8 mouse cellular contexts compared by ENCODE assay signal in genomic region chr1:134518677-134519076, GRCm38 (mm10). TPM values are rescaled to one million over a fixed set of nuclear protein-coding genes. Genes with fewer than 3 reads are reported as not detected.
A peak's percentile ranks its signal among the peaks of the same experiment; 100 is the strongest.
DNase-seq lines count a peak whose midpoint lies in the region; ATAC-seq and TF ChIP-seq lines count a peak whose summit lies in the region.

No protein-coding gene starts in this region.

- H3K9ac ChIP-seq in embryonic facial prominence, embryonic 11.5 days (replicated peaks; ENCODE audit: low read length), result no peak overlapping the region; the same call in 1 of the 2 replicates
- H3K9ac ChIP-seq in heart, adult 2 months (ENCODE audit: low read depth, low read length), result no peak overlapping the region
- H3K9ac ChIP-seq in kidney, embryonic 14.5 days (ENCODE audit: low read depth, low read length), result 0 out of 2 replicates have a peak overlapping the region, but pooled peaks have one; percentile 12
- H3K9ac ChIP-seq in liver, adult 2 months (ENCODE audit: low read depth, low read length), result no peak overlapping the region
- H3K9ac ChIP-seq in neural tube, embryonic 13.5 days, result no peak overlapping the region

- no peak overlapping the region for H3K4me2 ChIP-seq in embryonic facial prominence, embryonic 11.5 days (ENCODE audit: low read depth, low read length)
- H3K4me2 ChIP-seq in kidney, embryonic 14.5 days (replicated peaks; ENCODE audit: low read depth, low read length), result no peak overlapping the region
- no peak overlapping the region for H3K4me2 ChIP-seq in neural tube, embryonic 13.5 days

- no peaks in the 10 kb centered on the region for H3K79me2 ChIP-seq in heart, adult 2 months (replicated peaks; ENCODE audit: control insufficient read depth, insufficient read depth, low read length)
- no peaks in the 10 kb centered on the region for H3K79me2 ChIP-seq in liver, adult 2 months (ENCODE audit: control insufficient read depth, insufficient read depth, low read length)

- no peak overlapping the region for H3K27ac ChIP-seq in embryonic facial prominence, embryonic 11.5 days (replicated peaks; ENCODE audit: low read depth, low read length)
- H3K27ac ChIP-seq in heart, adult 2 months, result no peak overlapping the region
- no peak overlapping the region for H3K27ac ChIP-seq in kidney, embryonic 14.5 days (ENCODE audit: low read depth, low read length)
- H3K27ac ChIP-seq in liver, adult 2 months (replicated peaks; ENCODE audit: insufficient read depth, low read depth, low read length), result peak overlapping the region; percentile 43
- H3K27ac ChIP-seq in neural tube, embryonic 13.5 days (replicated peaks), result no peak overlapping the region
- H3K27ac ChIP-seq in testis, adult 2 months (ENCODE audit: control insufficient read depth, insufficient read depth, low read depth, low read length), result no peak overlapping the region

- no peaks in the 10 kb centered on the region for H3K4me1 ChIP-seq in embryonic facial prominence, embryonic 11.5 days (ENCODE audit: control insufficient read depth, insufficient read depth, low read length)
- H3K4me1 ChIP-seq in heart, adult 2 months (ENCODE audit: control insufficient read depth, insufficient read depth, low read length), result peaks cover 4% of the 10 kb centered on the region; the same call in 1 of the 2 replicates
- peaks cover 15% of the 10 kb centered on the region; the same call in 1 of the 2 replicates for H3K4me1 ChIP-seq in kidney, embryonic 14.5 days (ENCODE audit: control insufficient read depth, insufficient read depth, low read length)
- peaks cover 11% of the 10 kb centered on the region for H3K4me1 ChIP-seq in liver, adult 2 months (ENCODE audit: control insufficient read depth, insufficient read depth, low read length)
- H3K4me1 ChIP-seq in neural tube, embryonic 13.5 days (replicated peaks), result peaks cover 13% of the 10 kb centered on the region
- peaks cover 2% of the 10 kb centered on the region for H3K4me1 ChIP-seq in testis, adult 2 months (ENCODE audit: control insufficient read depth, insufficient read depth, low read length)

- WGBS in embryonic facial prominence, embryonic 11.5 days, result 20% methylated on average over 7 of the region's 7 CpGs
- WGBS in heart, adult 2 months, result 2% methylated on average over 7 of the region's 7 CpGs
- WGBS in kidney, embryonic 14.5 days, result 6% methylated on average over 7 of the region's 7 CpGs
- WGBS in liver, adult 2 months, result 2% methylated on average over 7 of the region's 7 CpGs
- 16% methylated on average over 7 of the region's 7 CpGs for WGBS in neural tube, embryonic 13.5 days

- peak; percentile 82 for DNase-seq in CD4-positive helper T cell, adult 2 months (ENCODE audit: low read depth, low spot score)
- DNase-seq in adrenal gland, postnatal 25 days, result peak; percentile 76
- DNase-seq in embryonic facial prominence, embryonic 11.5 days (ENCODE audit: low spot score), result peak; percentile 85
- peak; percentile 78 to 87 for DNase-seq in heart, adult 2 months
- peak; percentile 93 for DNase-seq in liver, adult 2 months (ENCODE audit: extremely low read depth, low read depth, low spot score)

- no peak for TF ChIP-seq POLR2A in heart, adult 2 months (IDR thresholded peaks at IDR 0.05; ENCODE audit: insufficient read depth, low read depth, low read length)
- no peak for TF ChIP-seq POLR2A in liver, adult 2 months (IDR thresholded peaks at IDR 0.05; ENCODE audit: extremely low read depth, insufficient read depth, low read length)
- TF ChIP-seq POLR2A in testis, adult 2 months (IDR thresholded peaks at IDR 0.05; ENCODE audit: control insufficient read depth, low read depth, low read length), result no peak

- H3K4me3 ChIP-seq in embryonic facial prominence, embryonic 11.5 days (ENCODE audit: low read depth, low read length), result no peak overlapping the region
- H3K4me3 ChIP-seq in heart, adult 2 months, result no peak overlapping the region
- no peak overlapping the region for H3K4me3 ChIP-seq in kidney, embryonic 14.5 days (ENCODE audit: low read length)
- H3K4me3 ChIP-seq in liver, adult 2 months (ENCODE audit: insufficient read depth, low read depth, low read length), result no peak overlapping the region
- no peak overlapping the region for H3K4me3 ChIP-seq in neural tube, embryonic 13.5 days
- no peak overlapping the region; the same call in 1 of the 2 replicates for H3K4me3 ChIP-seq in testis, adult 2 months (ENCODE audit: control insufficient read depth, low read depth, low read length)

- H3K36me3 ChIP-seq in embryonic facial prominence, embryonic 11.5 days (replicated peaks; ENCODE audit: control insufficient read depth, insufficient read depth, low read depth, low read length), result no peaks in the 10 kb centered on the region
- H3K36me3 ChIP-seq in heart, adult 2 months (ENCODE audit: control insufficient read depth, insufficient read depth, low read length), result no peaks in the 10 kb centered on the region
- H3K36me3 ChIP-seq in kidney, embryonic 14.5 days (ENCODE audit: control insufficient read depth, insufficient read depth, low read length), result no peaks in the 10 kb centered on the region
- H3K36me3 ChIP-seq in liver, adult 2 months (ENCODE audit: control insufficient read depth, insufficient read depth, low read length), result no peaks in the 10 kb centered on the region
- H3K36me3 ChIP-seq in neural tube, embryonic 13.5 days, result no peaks in the 10 kb centered on the region
- H3K36me3 ChIP-seq in testis, adult 2 months (ENCODE audit: control insufficient read depth, insufficient read depth, low read length), result no peaks in the 10 kb centered on the region

- TF ChIP-seq CTCF in heart, adult 2 months (IDR thresholded peaks at IDR 0.05), result peak; percentile 86
- peak; percentile 87 for TF ChIP-seq CTCF in liver, adult 2 months (IDR thresholded peaks at IDR 0.05; ENCODE audit: low read depth, low read length)
- peak; percentile 62; the same call in 1 of the 2 replicates for TF ChIP-seq CTCF in testis, adult 2 months (IDR thresholded peaks at IDR 0.05; ENCODE audit: control insufficient read depth, insufficient read depth, insufficient replicate concordance, low read depth, low read length)

- intact Hi-C loops in heart, adult 2 months (cut with DNase I), result loop anchor here (1.0 to 5.0 kb wide), 2 partner anchors 89 to 336 kb away; no protein-coding TSS in a partner anchor

- peaks cover 2% of the 10 kb centered on the region; the same call in 1 of the 2 replicates for H3K27me3 ChIP-seq in embryonic facial prominence, embryonic 11.5 days (ENCODE audit: control insufficient read depth, insufficient read depth, low read length)
- H3K27me3 ChIP-seq in heart, adult 2 months (ENCODE audit: control insufficient read depth, insufficient read depth, low read length), result no peaks in the 10 kb centered on the region
- no peaks in the 10 kb centered on the region for H3K27me3 ChIP-seq in kidney, embryonic 14.5 days (ENCODE audit: control insufficient read depth, insufficient read depth, low read length)
- H3K27me3 ChIP-seq in liver, adult 2 months (ENCODE audit: control insufficient read depth, insufficient read depth, low read length), result no peaks in the 10 kb centered on the region
- H3K27me3 ChIP-seq in neural tube, embryonic 13.5 days, result peaks cover 16% of the 10 kb centered on the region
- no peaks in the 10 kb centered on the region for H3K27me3 ChIP-seq in testis, adult 2 months (ENCODE audit: control insufficient read depth, insufficient read depth, low read length)

- no peak for ATAC-seq in embryonic facial prominence, embryonic 11.5 days (replicated peaks; ENCODE audit: insufficient number of reproducible peaks, low FRiP score, low TSS enrichment, low read depth)
- ATAC-seq in kidney, embryonic 14.5 days (ENCODE audit: low FRiP score, low TSS enrichment), result peak; percentile 73
- peak; percentile 40; the same call in 1 of the 2 replicates for ATAC-seq in neural tube, embryonic 13.5 days (ENCODE audit: low read depth)

- TF ChIP-seq EP300 in heart, adult 2 months (IDR thresholded peaks at IDR 0.05; ENCODE audit: insufficient read depth, low read depth, low read length), result peak; percentile 74

- H3K9me3 ChIP-seq in embryonic facial prominence, embryonic 11.5 days (replicated peaks; ENCODE audit: control insufficient read depth, low read length), result no peaks in the 10 kb centered on the region
- H3K9me3 ChIP-seq in kidney, embryonic 14.5 days (ENCODE audit: control insufficient read depth, low read length), result no peaks in the 10 kb centered on the region
- no peaks in the 10 kb centered on the region for H3K9me3 ChIP-seq in neural tube, embryonic 13.5 days

RNA-seq across cellular contexts. Expression of gene Rabif, which starts 24.2 kb away (rescaled TPM):
- total RNA-seq in adrenal gland, postnatal 25 days (2021), result 34.1 and 38.4 TPM in 2 replicates
- polyA plus RNA-seq in embryonic facial prominence, embryonic 11.5 days (2014; fragmentation: Nextera tagmentation; extraction: Ambion mirVana), result 43.7 and 47.8 TPM in 2 replicates
- total RNA-seq in heart, adult 2 months (2021), result 1 to 10 TPM; 8.6 to 9.1 TPM
- polyA plus RNA-seq in heart, adult 2 months (2012; rRNA removed), result 9.1 and 14.9 TPM in 2 replicates
- polyA plus RNA-seq in kidney, embryonic 14.5 days (2014; fragmentation: Nextera tagmentation; extraction: Ambion mirVana), result 38.0 and 46.3 TPM in 2 replicates
- 5.9 and 6.9 TPM in 2 replicates for total RNA-seq in liver, adult 2 months (2014; rRNA removed)
- 9.8 and 10.6 TPM in 2 replicates for polyA plus RNA-seq in liver, adult 2 months (2012; rRNA removed)
- polyA plus RNA-seq in neural tube, embryonic 13.5 days (2015; fragmentation: Nextera tagmentation; extraction: Ambion mirVana), result 65.1 and 67.4 TPM in 2 replicates
- polyA plus RNA-seq in testis, adult 2 months (2012; rRNA removed), result 12.6 and 14.4 TPM in 2 replicates

RNA-seq across cellular contexts. Expression of gene Mgat4e, which starts 30.8 kb away (rescaled TPM):
- total RNA-seq in adrenal gland, postnatal 25 days (2021), result not detected in 2 replicates
- polyA plus RNA-seq in embryonic facial prominence, embryonic 11.5 days (2014; fragmentation: Nextera tagmentation; extraction: Ambion mirVana), result not detected in 2 replicates
- total RNA-seq in heart, adult 2 months (2021), result not detected
- 0.20 TPM in 1 of 2 replicates, not detected in the other for polyA plus RNA-seq in heart, adult 2 months (2012; rRNA removed)
- polyA plus RNA-seq in kidney, embryonic 14.5 days (2014; fragmentation: Nextera tagmentation; extraction: Ambion mirVana), result not detected in 2 replicates
- not detected in 2 replicates for total RNA-seq in liver, adult 2 months (2014; rRNA removed)
- not detected in 2 replicates for polyA plus RNA-seq in liver, adult 2 months (2012; rRNA removed)
- polyA plus RNA-seq in neural tube, embryonic 13.5 days (2015; fragmentation: Nextera tagmentation; extraction: Ambion mirVana), result not detected in 2 replicates
- 87.2 and 108 TPM in 2 replicates for polyA plus RNA-seq in testis, adult 2 months (2012; rRNA removed)

RNA-seq across cellular contexts. Expression of gene Kdm5b, which starts 41.3 kb away (rescaled TPM):
- 45.5 and 55.4 TPM in 2 replicates for total RNA-seq in adrenal gland, postnatal 25 days (2021)
- 83.6 and 84.0 TPM in 2 replicates for polyA plus RNA-seq in embryonic facial prominence, embryonic 11.5 days (2014; fragmentation: Nextera tagmentation; extraction: Ambion mirVana)
- total RNA-seq in heart, adult 2 months (2021), result 10 to 100 TPM; 11.6 to 13.2 TPM
- polyA plus RNA-seq in heart, adult 2 months (2012; rRNA removed), result 3.3 and 7.0 TPM in 2 replicates
- polyA plus RNA-seq in kidney, embryonic 14.5 days (2014; fragmentation: Nextera tagmentation; extraction: Ambion mirVana), result 42.3 and 75.9 TPM in 2 replicates
- total RNA-seq in liver, adult 2 months (2014; rRNA removed), result 9.2 and 9.3 TPM in 2 replicates
- polyA plus RNA-seq in liver, adult 2 months (2012; rRNA removed), result 4.0 and 6.8 TPM in 2 replicates
- polyA plus RNA-seq in neural tube, embryonic 13.5 days (2015; fragmentation: Nextera tagmentation; extraction: Ambion mirVana), result 90.2 and 98.9 TPM in 2 replicates
- 42.2 and 43.6 TPM in 2 replicates for polyA plus RNA-seq in testis, adult 2 months (2012; rRNA removed)

Comparison
In these comparisons a context has a peak if more than half of its experiments do, and no peak if none do; other contexts are left out.
1. RNA of gene Mgat4e, which starts 30.8 kb away (polyA plus RNA-seq): 87.2 to 108 TPM in testis, adult 2 months; 0.20 TPM in heart, adult 2 months, not detected in embryonic facial prominence, embryonic 11.5 days, not detected in kidney, embryonic 14.5 days, not detected in liver, adult 2 months and not detected in neural tube, embryonic 13.5 days; every median in the first group is over 10 times any median in the second.
2. Peak in every context shown above with its lines, with median percentiles within 50 percentile points of each other: DNase-seq and CTCF ChIP-seq.